Mouse (Mus musculus): ENCODE measurements around the gene Rrm1. TPM values are rescaled to one million over a fixed set of nuclear protein-coding genes. Genes with fewer than 3 reads are reported as not detected.

The Rrm1 gene
- 6.7 TPM for polyA plus RNA-seq (2014; fragmentation: Illumina TruSeq; extraction: RNeasy Lipid Tissue Mini Kit (QIAGEN cat#74804); ENCODE audit: low read depth, low replicate concordance)

DNA sequence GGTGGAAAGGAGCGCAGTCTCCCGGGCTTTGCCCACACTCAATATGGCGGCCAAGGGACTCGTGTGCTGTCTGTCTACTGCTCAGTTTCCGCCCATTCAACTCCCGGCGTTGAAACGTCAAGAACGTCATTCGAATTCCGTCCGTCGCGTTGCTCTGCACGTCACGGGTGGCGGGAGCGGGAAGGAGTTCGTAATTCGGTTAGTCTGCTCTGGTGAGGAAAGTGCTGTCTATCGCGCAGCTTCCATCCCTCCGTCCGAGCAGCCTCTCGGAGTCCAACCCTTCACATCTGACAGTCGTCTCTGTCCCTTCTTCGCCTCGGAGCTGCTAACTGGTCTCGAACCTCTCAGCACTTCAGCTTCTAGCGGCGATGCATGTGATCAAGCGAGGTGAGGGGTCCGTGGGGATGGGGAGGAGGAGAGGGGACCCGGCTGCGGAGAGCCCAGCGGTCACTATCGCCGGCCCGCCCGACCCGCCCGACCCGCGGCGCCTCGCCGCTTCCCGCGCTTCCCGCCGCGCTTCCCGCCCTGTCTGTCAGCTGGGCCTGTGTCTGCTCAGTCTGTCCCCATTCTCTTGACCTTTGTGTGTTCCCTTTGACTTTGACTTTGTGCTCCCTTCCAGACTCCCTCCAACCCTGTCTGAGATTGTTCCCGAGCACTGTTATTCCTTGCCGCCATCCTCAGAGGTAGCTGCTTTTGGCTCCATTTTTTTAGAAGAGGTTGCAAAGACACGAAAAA lies at the start of gene Rrm1:
Rrm1 (plus strand) TSS at position 39 of the 735 bp plus-strand sequence.

GRCm38 (mm10) chr7:102481579-102481978 lies 40.1 kb downstream of the Rrm1 start, which contains the start of gene Olfr543:
TSS of gene Olfr543 (minus strand) at chr7:102481679.

GRCm38 (mm10) chr7:102488161-102488560 lies 46.7 kb downstream of the Rrm1 start, which contains the start of gene Olfr544:
TSS of gene Olfr544 (minus strand) at chr7:102488313.

DNA sequence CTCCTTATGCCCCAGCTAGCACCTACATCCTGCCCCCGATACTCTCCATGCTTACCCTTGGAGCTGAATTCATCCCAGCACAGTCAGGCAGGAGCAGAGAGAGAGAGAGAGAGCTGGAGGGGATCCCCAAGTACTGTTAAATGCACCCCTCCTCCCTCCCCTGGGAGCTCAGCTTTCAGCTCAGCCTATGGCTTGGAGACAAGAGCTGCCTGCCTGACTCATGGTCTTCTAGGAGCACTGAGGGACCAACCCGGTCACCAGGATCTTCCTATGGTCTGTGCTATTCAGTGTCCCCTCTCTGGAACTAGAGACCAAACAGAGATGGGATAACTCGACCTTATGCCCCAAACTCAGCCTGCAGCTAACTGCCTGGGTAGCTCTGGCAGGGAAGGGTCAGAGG lies 58.0 kb downstream of the Rrm1 start, which contains the start of gene Olfr545:
Olfr545 (minus strand) TSS at position 101 of the 400 bp plus-strand sequence.

Other genes with a start within 250 kb of the Rrm1 start
- gene Nup98, start 231.5 kb upstream of the Rrm1 start, polyA plus RNA-seq (2014; fragmentation: Illumina TruSeq; extraction: RNeasy Lipid Tissue Mini Kit (QIAGEN cat#74804); ENCODE audit: low read depth, low replicate concordance), result 8.7 TPM
- 37.9 TPM for gene Pgap2, start 231.5 kb upstream of the Rrm1 start, polyA plus RNA-seq (2014; fragmentation: Illumina TruSeq; extraction: RNeasy Lipid Tissue Mini Kit (QIAGEN cat#74804); ENCODE audit: low read depth, low replicate concordance)
- gene Rhog, start 185.6 kb upstream of the Rrm1 start, polyA plus RNA-seq (2014; fragmentation: Illumina TruSeq; extraction: RNeasy Lipid Tissue Mini Kit (QIAGEN cat#74804); ENCODE audit: low read depth, low replicate concordance), result 3.4 TPM
- 7.4 TPM for gene Stim1, start 173.9 kb upstream of the Rrm1 start, polyA plus RNA-seq (2014; fragmentation: Illumina TruSeq; extraction: RNeasy Lipid Tissue Mini Kit (QIAGEN cat#74804); ENCODE audit: low read depth, low replicate concordance)
- not detected for gene Olfr543, start 40.0 kb downstream of the Rrm1 start, polyA plus RNA-seq (2014; fragmentation: Illumina TruSeq; extraction: RNeasy Lipid Tissue Mini Kit (QIAGEN cat#74804); ENCODE audit: low read depth, low replicate concordance)
- gene Olfr544, start 46.6 kb downstream of the Rrm1 start, polyA plus RNA-seq (2014; fragmentation: Illumina TruSeq; extraction: RNeasy Lipid Tissue Mini Kit (QIAGEN cat#74804); ENCODE audit: low read depth, low replicate concordance), result not detected
- not detected for gene Olfr545, start 57.9 kb downstream of the Rrm1 start, polyA plus RNA-seq (2014; fragmentation: Illumina TruSeq; extraction: RNeasy Lipid Tissue Mini Kit (QIAGEN cat#74804); ENCODE audit: low read depth, low replicate concordance)
- not detected for gene Olfr547, start 93.1 kb downstream of the Rrm1 start, polyA plus RNA-seq (2014; fragmentation: Illumina TruSeq; extraction: RNeasy Lipid Tissue Mini Kit (QIAGEN cat#74804); ENCODE audit: low read depth, low replicate concordance)
- gene Olfr548-ps1, start 99.2 kb downstream of the Rrm1 start, polyA plus RNA-seq (2014; fragmentation: Illumina TruSeq; extraction: RNeasy Lipid Tissue Mini Kit (QIAGEN cat#74804); ENCODE audit: low read depth, low replicate concordance), result not detected
- gene Olfr549, start 108.2 kb downstream of the Rrm1 start, polyA plus RNA-seq (2014; fragmentation: Illumina TruSeq; extraction: RNeasy Lipid Tissue Mini Kit (QIAGEN cat#74804); ENCODE audit: low read depth, low replicate concordance), result not detected
- 7.4 TPM for gene Trim21, start 123.8 kb downstream of the Rrm1 start, polyA plus RNA-seq (2014; fragmentation: Illumina TruSeq; extraction: RNeasy Lipid Tissue Mini Kit (QIAGEN cat#74804); ENCODE audit: low read depth, low replicate concordance)
- not detected for gene Olfr550, start 129.7 kb downstream of the Rrm1 start, polyA plus RNA-seq (2014; fragmentation: Illumina TruSeq; extraction: RNeasy Lipid Tissue Mini Kit (QIAGEN cat#74804); ENCODE audit: low read depth, low replicate concordance)
- not detected for gene Olfr551, start 150.2 kb downstream of the Rrm1 start, polyA plus RNA-seq (2014; fragmentation: Illumina TruSeq; extraction: RNeasy Lipid Tissue Mini Kit (QIAGEN cat#74804); ENCODE audit: low read depth, low replicate concordance)
- not detected for gene Olfr552, start 156.1 kb downstream of the Rrm1 start, polyA plus RNA-seq (2014; fragmentation: Illumina TruSeq; extraction: RNeasy Lipid Tissue Mini Kit (QIAGEN cat#74804); ENCODE audit: low read depth, low replicate concordance)
- gene Olfr553, start 176.5 kb downstream of the Rrm1 start, polyA plus RNA-seq (2014; fragmentation: Illumina TruSeq; extraction: RNeasy Lipid Tissue Mini Kit (QIAGEN cat#74804); ENCODE audit: low read depth, low replicate concordance), result not detected
- gene Olfr554, start 196.7 kb downstream of the Rrm1 start, polyA plus RNA-seq (2014; fragmentation: Illumina TruSeq; extraction: RNeasy Lipid Tissue Mini Kit (QIAGEN cat#74804); ENCODE audit: low read depth, low replicate concordance), result not detected
- gene Olfr555, start 217.1 kb downstream of the Rrm1 start, polyA plus RNA-seq (2014; fragmentation: Illumina TruSeq; extraction: RNeasy Lipid Tissue Mini Kit (QIAGEN cat#74804); ENCODE audit: low read depth, low replicate concordance), result not detected
- not detected for gene Olfr556, start 223.2 kb downstream of the Rrm1 start, polyA plus RNA-seq (2014; fragmentation: Illumina TruSeq; extraction: RNeasy Lipid Tissue Mini Kit (QIAGEN cat#74804); ENCODE audit: low read depth, low replicate concordance)
- 2.0 TPM for gene Trim68, start 245.6 kb downstream of the Rrm1 start, polyA plus RNA-seq (2014; fragmentation: Illumina TruSeq; extraction: RNeasy Lipid Tissue Mini Kit (QIAGEN cat#74804); ENCODE audit: low read depth, low replicate concordance)

All from liver, adult 10 weeks (tissue).